Mouse (Mus musculus): Measurements from ENCODE around the gene Art3. TPM values are rescaled to one million over a fixed set of nuclear protein-coding genes. Genes with fewer than 3 reads are reported as not detected.

Art3 gene
- polyA plus RNA-seq, 1 experiment from 2014 or later, result 46.5 TPM

DNA sequence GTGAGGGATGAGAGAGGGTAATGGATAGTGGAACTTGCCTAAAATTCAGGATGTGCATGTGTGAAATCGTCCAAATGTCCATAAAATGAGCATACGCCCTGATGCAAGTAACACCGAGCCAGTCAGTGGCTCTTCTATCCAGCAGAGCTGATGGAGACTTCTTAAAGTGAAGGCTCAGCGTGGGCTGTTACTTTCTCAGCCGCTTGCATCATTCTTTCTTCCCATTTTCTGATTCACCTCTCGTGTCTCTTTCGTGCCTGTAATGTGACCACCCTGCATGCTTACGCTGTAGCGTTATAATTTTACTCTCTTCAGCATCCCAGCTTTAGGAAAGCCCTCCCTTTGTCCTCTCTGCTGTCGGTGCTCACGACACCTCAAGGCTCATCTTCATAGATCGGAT is 505 bp upstream of the Art3 start:
- no peak for TF ChIP-seq CTCF (IDR thresholded peaks at IDR 0.05)
- TF ChIP-seq EP300 (IDR thresholded peaks at IDR 0.05), result no peak
- DNase-seq (ENCODE audit: low spot score) (no peak), ATAC-seq (no peak)
- 0 out of 2 replicates have a peak, but pooled peaks cover 6% of the 10 kb centered on the region for H3K4me1 ChIP-seq (ENCODE audit: insufficient read depth, low read depth, low read length)
- H3K9me3 ChIP-seq (ENCODE audit: low read length), result no peaks in the 10 kb centered on the region
- H3K4me3 ChIP-seq (ENCODE audit: low read depth, low read length), result no peak overlapping the region
- H3K27me3 ChIP-seq (replicated peaks; ENCODE audit: insufficient read depth, low read length), result no peaks in the 10 kb centered on the region
- H3K36me3 ChIP-seq (ENCODE audit: insufficient read depth, low read length), result no peaks in the 10 kb centered on the region
- no peak overlapping the region for H3K27ac ChIP-seq (ENCODE audit: low read length)
- no peak overlapping the region for H3K9ac ChIP-seq (replicated peaks; ENCODE audit: low read depth)
- H3K4me2 ChIP-seq (replicated peaks; ENCODE audit: low read depth, low read length), result no peak overlapping the region
- 77% methylated on average over 12 of the region's 12 CpGs for WGBS

DNA sequence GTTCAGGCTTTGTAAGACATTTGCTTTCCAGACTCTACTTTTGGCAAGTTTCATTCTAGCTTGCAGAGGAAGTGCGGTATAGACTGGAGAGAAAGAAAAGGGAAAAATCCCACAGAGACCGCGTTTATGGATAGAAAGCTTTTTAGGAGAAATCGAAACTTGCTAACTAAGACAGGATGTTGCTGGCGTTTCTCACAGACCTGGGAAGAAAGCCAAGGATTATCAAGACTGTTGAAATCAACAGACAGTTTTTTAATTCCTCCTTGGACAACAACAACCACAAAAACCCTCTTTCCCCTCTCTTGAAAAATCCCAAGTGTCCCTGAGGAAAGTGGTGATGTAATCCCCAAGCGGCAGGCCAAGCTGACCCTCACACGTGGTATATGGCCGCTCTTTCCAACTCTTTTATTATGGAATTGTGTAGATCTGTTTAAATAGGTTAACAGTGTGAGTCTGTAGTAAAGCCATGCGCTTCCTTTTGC is 773 bp downstream of the Art3 start:
- H3K27ac ChIP-seq (ENCODE audit: low read length), result peak overlapping the region; percentile 68
- no peaks in the 10 kb centered on the region for H3K9me3 ChIP-seq (ENCODE audit: low read length)
- H3K27me3 ChIP-seq (replicated peaks; ENCODE audit: insufficient read depth, low read length), result no peaks in the 10 kb centered on the region
- no peaks in the 10 kb centered on the region for H3K36me3 ChIP-seq (ENCODE audit: insufficient read depth, low read length)
- H3K4me2 ChIP-seq (replicated peaks; ENCODE audit: low read depth, low read length), result peak overlapping the region; percentile 38
- DNase-seq (ENCODE audit: low spot score) (peak; percentile 87), ATAC-seq (peak; percentile 80)
- no peak overlapping the region for H3K9ac ChIP-seq (replicated peaks; ENCODE audit: low read depth)
- H3K4me1 ChIP-seq (ENCODE audit: insufficient read depth, low read depth, low read length), result 0 out of 2 replicates have a peak, but pooled peaks cover 6% of the 10 kb centered on the region
- H3K4me3 ChIP-seq (ENCODE audit: low read depth, low read length), result peak overlapping the region; percentile 17
- WGBS, result 36% methylated on average over 9 of the region's 9 CpGs
- no peak for TF ChIP-seq CTCF (IDR thresholded peaks at IDR 0.05)
- TF ChIP-seq EP300 (IDR thresholded peaks at IDR 0.05), result no peak

DNA sequence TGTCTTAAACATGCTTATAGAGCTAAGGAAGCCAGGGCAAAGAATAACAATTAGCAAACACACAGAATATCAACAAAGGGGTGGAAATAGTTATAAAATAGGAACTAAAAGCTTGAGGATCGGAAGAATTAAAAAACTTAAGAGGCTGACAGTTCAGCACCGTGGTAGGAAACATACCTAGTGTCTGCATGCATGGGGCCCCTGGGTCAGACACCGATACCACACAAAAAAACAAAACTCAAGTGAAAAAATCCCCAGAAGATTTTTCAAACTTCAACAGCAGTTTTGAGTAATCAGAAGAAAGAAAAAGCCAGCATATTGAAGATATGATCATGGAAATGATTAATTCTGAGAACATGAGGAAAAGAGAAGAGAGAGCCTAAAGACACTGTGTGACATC is 5.1 kb downstream of the Art3 start:
- 74% methylated on average over 3 of the region's 3 CpGs for WGBS
- H3K36me3 ChIP-seq (ENCODE audit: insufficient read depth, low read length), result no peaks in the 10 kb centered on the region
- DNase-seq (ENCODE audit: low spot score) (no peak), ATAC-seq (no peak)
- TF ChIP-seq EP300 (IDR thresholded peaks at IDR 0.05) (no peak), CTCF (IDR thresholded peaks at IDR 0.05) (no peak)
- H3K9me3 ChIP-seq (ENCODE audit: low read length), result no peaks in the 10 kb centered on the region
- H3K9ac ChIP-seq (replicated peaks; ENCODE audit: low read depth), result no peak overlapping the region
- 0 out of 2 replicates have a peak, but pooled peaks cover 6% of the 10 kb centered on the region for H3K4me1 ChIP-seq (ENCODE audit: insufficient read depth, low read depth, low read length)
- no peak overlapping the region for H3K4me2 ChIP-seq (replicated peaks; ENCODE audit: low read depth, low read length)
- H3K4me3 ChIP-seq (ENCODE audit: low read depth, low read length), result no peak overlapping the region
- no peak overlapping the region for H3K27ac ChIP-seq (ENCODE audit: low read length)
- H3K27me3 ChIP-seq (replicated peaks; ENCODE audit: insufficient read depth, low read length), result no peaks in the 10 kb centered on the region

DNA sequence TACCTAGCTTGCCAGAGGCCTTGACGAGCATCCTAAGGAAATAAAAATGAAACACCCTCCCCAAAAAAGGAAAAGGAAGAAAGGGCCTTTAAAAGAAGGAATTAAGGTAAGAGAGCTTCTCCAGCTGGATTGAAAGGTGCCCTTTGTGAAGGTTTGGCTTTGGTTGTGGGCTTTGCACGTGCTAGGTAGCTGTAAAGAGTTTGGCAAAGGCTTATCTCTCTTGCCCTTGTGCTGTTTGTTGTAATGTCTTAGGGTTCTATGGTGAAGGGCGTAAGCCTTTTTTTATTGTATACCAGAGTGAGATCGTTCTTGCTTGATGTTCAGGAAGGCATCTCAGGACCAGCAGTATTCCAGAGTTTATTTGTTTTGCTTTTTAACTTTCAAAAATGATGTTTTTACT is 9.0 kb downstream of the Art3 start:
- H3K27ac ChIP-seq (ENCODE audit: low read length), result no peak overlapping the region
- no peak overlapping the region for H3K4me2 ChIP-seq (replicated peaks; ENCODE audit: low read depth, low read length)
- no peaks in the 10 kb centered on the region for H3K27me3 ChIP-seq (replicated peaks; ENCODE audit: insufficient read depth, low read length)
- H3K9ac ChIP-seq (replicated peaks; ENCODE audit: low read depth), result no peak overlapping the region
- TF ChIP-seq EP300 (IDR thresholded peaks at IDR 0.05) (no peak), CTCF (IDR thresholded peaks at IDR 0.05) (no peak)
- H3K36me3 ChIP-seq (ENCODE audit: insufficient read depth, low read length), result no peaks in the 10 kb centered on the region
- H3K9me3 ChIP-seq (ENCODE audit: low read length), result no peaks in the 10 kb centered on the region
- H3K4me3 ChIP-seq (ENCODE audit: low read depth, low read length), result no peak overlapping the region
- no peak for DNase-seq (ENCODE audit: low spot score)
- no peak for ATAC-seq
- WGBS, result 66% methylated on average over 4 of the region's 4 CpGs
- no peaks in the 10 kb centered on the region for H3K4me1 ChIP-seq (ENCODE audit: insufficient read depth, low read depth, low read length)

DNA sequence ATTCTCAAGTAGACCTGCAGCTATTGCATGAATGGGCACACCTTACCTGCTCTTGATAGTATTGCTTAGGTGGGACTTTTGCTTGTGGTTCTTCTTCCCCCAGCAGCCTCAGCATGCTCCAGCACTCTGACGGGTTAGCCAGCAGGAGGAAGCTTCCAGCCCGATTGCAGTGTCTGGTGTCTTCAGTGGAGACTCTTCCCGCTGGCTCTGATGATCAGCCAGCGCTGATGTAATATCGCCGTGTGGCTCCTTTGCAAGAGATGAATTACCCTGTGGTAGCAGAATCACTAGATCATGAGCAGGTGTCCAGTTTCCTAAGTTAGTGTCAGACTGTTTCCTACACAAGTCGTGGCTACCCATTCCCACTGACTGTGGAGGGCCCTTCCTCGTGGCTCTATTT is 13.4 kb downstream of the Art3 start:
- Histone ChIP-seq H3K36me3 (ENCODE audit: insufficient read depth, low read length) (no peaks in the 10 kb centered on the region), H3K4me3 (ENCODE audit: low read depth, low read length) (no peak overlapping the region), H3K9me3 (ENCODE audit: low read length) (no peaks in the 10 kb centered on the region), H3K27ac (ENCODE audit: low read length) (no peak overlapping the region), H3K4me2 (replicated peaks; ENCODE audit: low read depth, low read length) (no peak overlapping the region), H3K4me1 (ENCODE audit: insufficient read depth, low read depth, low read length) (peaks cover 4% of the 10 kb centered on the region; the same call in 1 of the 2 replicates), H3K27me3 (replicated peaks; ENCODE audit: insufficient read depth, low read length) (no peaks in the 10 kb centered on the region), H3K9ac (replicated peaks; ENCODE audit: low read depth) (no peak overlapping the region)
- no peak for TF ChIP-seq EP300 (IDR thresholded peaks at IDR 0.05)
- TF ChIP-seq CTCF (IDR thresholded peaks at IDR 0.05), result no peak
- DNase-seq (ENCODE audit: low spot score), result no peak
- no peak for ATAC-seq
- 83% methylated on average over 8 of the region's 8 CpGs for WGBS

DNA sequence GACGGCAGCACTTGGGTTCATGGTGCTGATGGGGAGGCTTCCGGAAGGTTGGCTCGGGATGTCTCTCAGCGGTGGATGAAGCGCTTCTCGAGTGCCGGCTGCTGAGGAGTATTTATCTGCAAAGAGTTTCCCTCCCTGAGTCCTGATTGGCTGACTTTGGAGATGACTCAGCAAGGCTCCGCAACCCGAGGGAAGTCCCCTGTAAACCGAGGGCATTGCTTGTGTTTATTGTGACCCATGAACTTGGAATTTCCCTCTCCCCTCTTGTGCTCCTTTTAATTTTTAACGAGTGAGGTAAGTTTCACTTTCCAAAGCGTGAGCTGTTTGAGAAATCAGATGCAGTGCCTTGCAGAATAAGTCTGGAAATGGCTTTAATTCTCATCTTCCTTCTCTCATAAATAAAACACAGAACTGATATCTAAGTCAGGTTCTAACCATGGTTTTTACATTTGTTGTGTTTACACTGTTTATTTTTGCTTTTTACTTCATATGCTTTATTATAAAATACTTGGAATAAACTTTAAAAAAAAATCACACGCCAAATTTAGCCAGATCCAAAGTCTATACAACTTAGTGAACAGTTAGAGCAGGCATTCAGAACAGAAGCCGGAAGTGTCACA is 17.3 kb downstream of the Art3 start, which contains the start of gene Cxcl10:
Gene Cxcl10 (minus strand): TSS at position 96 of the 620 bp plus-strand sequence.
- DNase-seq (ENCODE audit: low spot score) (peak; percentile 73), ATAC-seq (peak; percentile 76)
- peak within 1 kb of the TSS; percentile 57 for H3K4me2 ChIP-seq (replicated peaks; ENCODE audit: low read depth, low read length)
- TF ChIP-seq CTCF (IDR thresholded peaks at IDR 0.05) (no peak), EP300 (IDR thresholded peaks at IDR 0.05) (no peak)
- H3K4me1 ChIP-seq (ENCODE audit: insufficient read depth, low read depth, low read length), result peaks cover 4% of the 10 kb centered on the region; the same call in 1 of the 2 replicates
- H3K9ac ChIP-seq (replicated peaks; ENCODE audit: low read depth), result peak within 1 kb of the TSS; percentile 19; the same call in 1 of the 2 replicates
- peak within 1 kb of the TSS; percentile 28 for H3K4me3 ChIP-seq (ENCODE audit: low read depth, low read length)
- no peaks in the 10 kb centered on the region for H3K36me3 ChIP-seq (ENCODE audit: insufficient read depth, low read length)
- no peaks in the 10 kb centered on the region for H3K27me3 ChIP-seq (replicated peaks; ENCODE audit: insufficient read depth, low read length)
- H3K27ac ChIP-seq (ENCODE audit: low read length), result no peak within 1 kb of the TSS
- WGBS, result 11% methylated on average over 14 of the region's 14 CpGs
- H3K9me3 ChIP-seq (ENCODE audit: low read length), result no peaks in the 10 kb centered on the region
